Mouse (Mus musculus): ENCODE measurements around the gene Cers2. TPM values are rescaled to one million over a fixed set of nuclear protein-coding genes. Genes with fewer than 3 reads are reported as not detected.
"Not testable (repeated sequence)": the region's sequence is repeated elsewhere in the genome, so short reads cannot be mapped to it uniquely, and the experiment has no call there.

Gene Cers2
- total RNA-seq, 2 experiments from 2014 or later, result 138 to 147 TPM

GRCm38 (mm10) chr3:95318548-95318947, 4.0 kb downstream of the Cers2 start:
- DNase-seq, result peak; percentile 83

GRCm38 (mm10) chr3:95319110-95319509, 4.5 kb downstream of the Cers2 start:
- no peak for DNase-seq

- no peak for DNase-seq
Measured at GRCm38 (mm10) chr3:95319701-95320625, 5.4 kb downstream of the Cers2 start.

- DNase-seq, result no peak
Measured at GRCm38 (mm10) chr3:95323429-95323828, 8.8 kb downstream of the Cers2 start.

- DNase-seq, result no peak
Measured at GRCm38 (mm10) chr3:95324454-95325144, 10.0 kb downstream of the Cers2 start.

- no peak for DNase-seq
Measured at GRCm38 (mm10) chr3:95328803-95329404, 14.3 kb downstream of the Cers2 start.

GRCm38 (mm10) chr3:95331528-95331927, 16.9 kb downstream of the Cers2 start:
- DNase-seq, result no peak

GRCm38 (mm10) chr3:95337345-95337744, 22.8 kb downstream of the Cers2 start:
- DNase-seq, result no peak

GRCm38 (mm10) chr3:95338251-95338650, 23.7 kb downstream of the Cers2 start:
- no peak for DNase-seq

GRCm38 (mm10) chr3:95343356-95344000, 28.9 kb downstream of the Cers2 start:
- DNase-seq, result not testable (repeated sequence)

- DNase-seq, result no peak
Measured at GRCm38 (mm10) chr3:95346454-95346853, 31.9 kb downstream of the Cers2 start.

GRCm38 (mm10) chr3:95348343-95348742, 33.8 kb downstream of the Cers2 start:
- not testable (repeated sequence) for DNase-seq

- DNase-seq, result peak; percentile 10
Measured at GRCm38 (mm10) chr3:95349491-95349890, 34.9 kb downstream of the Cers2 start.

GRCm38 (mm10) chr3:95355911-95356544, 41.4 kb downstream of the Cers2 start:
- DNase-seq, result not testable (repeated sequence)

GRCm38 (mm10) chr3:95356701-95357449, 42.3 kb downstream of the Cers2 start, which contains the start of gene Setdb1:
Setdb1 (minus strand) TSS chr3:95357202.
- DNase-seq, result peak; percentile 98

- DNase-seq, result no peak
Measured at GRCm38 (mm10) chr3:95357746-95358145, 43.2 kb downstream of the Cers2 start.

- DNase-seq, result not testable (repeated sequence)
Measured at GRCm38 (mm10) chr3:95360276-95360675, 45.7 kb downstream of the Cers2 start.

GRCm38 (mm10) chr3:95370101-95370500, 55.5 kb downstream of the Cers2 start:
- DNase-seq, result no peak
